Mouse (Mus musculus) heart, postnatal 0 days (tissue): ENCODE measurements around the gene Frmd4b.

Source experiments
- CTCF ChIP-seq: IDR thresholded peaks from 2 replicates; pipeline ENCODE4 v1.5.1; 2016; ENCODE audit warnings: antibody characterized with exemption, control low read depth, low read depth
- EP300 ChIP-seq: IDR thresholded peaks from 2 replicates; pipeline ENCODE4 v1.6.1; 2016; ENCODE audit warnings: antibody characterized with exemption, low read depth

DNA sequence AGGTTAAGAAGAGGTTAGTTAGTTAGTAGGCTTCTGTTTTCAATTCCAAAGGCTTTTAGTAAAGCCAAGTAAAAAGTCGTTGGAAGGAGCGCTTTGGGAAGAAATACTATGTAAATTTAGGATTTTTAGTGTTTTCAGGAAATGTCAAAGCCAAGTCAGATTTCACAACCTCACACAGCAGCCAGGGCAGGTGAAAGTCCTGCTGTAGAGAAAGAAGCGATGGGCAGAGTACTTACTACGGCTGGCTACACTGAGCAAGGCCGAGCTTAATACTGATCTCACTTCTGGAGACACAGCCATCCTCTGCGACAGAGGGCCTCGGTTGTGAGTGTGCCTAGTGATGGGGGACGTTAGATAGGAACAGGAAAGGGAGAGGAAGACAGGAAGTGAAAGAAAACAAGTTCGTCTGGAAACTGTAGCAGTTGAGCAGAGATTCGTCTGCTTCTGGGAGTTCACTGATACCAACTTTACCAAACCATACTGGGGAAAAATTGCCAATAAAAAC lies 328.0 kb downstream of the Frmd4b start:
- TF ChIP-seq CTCF (no peak), EP300 (no peak)
